Mouse (Mus musculus): ENCODE data around the gene Fam3b. TPM values are rescaled to one million over a fixed set of nuclear protein-coding genes. Genes with fewer than 3 reads are reported as not detected.

Fam3b gene
- polyA plus RNA-seq, 1 experiment: not detected

DNA sequence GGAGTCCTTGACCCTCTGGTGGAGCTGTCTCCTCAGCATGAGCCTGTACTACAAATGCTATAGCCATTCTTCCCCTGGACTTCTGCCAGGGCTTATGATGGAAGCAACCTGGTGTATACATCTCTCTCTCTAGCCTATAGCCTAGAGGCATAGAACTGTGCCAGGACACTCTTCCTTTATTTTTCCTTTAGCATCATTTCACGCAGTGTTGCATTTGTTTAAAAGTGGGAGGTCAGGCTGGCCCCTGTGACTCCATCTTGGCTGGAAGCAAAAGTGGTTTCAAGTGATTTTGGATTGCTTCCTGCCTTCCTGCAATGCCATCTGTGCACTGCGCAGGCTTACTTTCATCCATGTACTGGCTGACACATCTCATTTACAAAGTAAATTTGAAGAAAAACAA lies 80.4 kb downstream of the Fam3b start:
- Histone ChIP-seq H3K4me3 (ENCODE audit: insufficient read depth, low read length) (no peak overlapping the region), H3K27ac (ENCODE audit: insufficient read depth, low read length) (no peak overlapping the region), H3K4me1 (ENCODE audit: control insufficient read depth, insufficient read depth, low read length) (peaks cover 4% of the 10 kb centered on the region)
- no peak for TF ChIP-seq CTCF (IDR thresholded peaks at IDR 0.05; ENCODE audit: extremely low read depth, insufficient read depth, low read length)
- no peak for TF ChIP-seq POLR2A (IDR thresholded peaks at IDR 0.05; ENCODE audit: extremely low read depth, insufficient read depth, low read length)

DNA sequence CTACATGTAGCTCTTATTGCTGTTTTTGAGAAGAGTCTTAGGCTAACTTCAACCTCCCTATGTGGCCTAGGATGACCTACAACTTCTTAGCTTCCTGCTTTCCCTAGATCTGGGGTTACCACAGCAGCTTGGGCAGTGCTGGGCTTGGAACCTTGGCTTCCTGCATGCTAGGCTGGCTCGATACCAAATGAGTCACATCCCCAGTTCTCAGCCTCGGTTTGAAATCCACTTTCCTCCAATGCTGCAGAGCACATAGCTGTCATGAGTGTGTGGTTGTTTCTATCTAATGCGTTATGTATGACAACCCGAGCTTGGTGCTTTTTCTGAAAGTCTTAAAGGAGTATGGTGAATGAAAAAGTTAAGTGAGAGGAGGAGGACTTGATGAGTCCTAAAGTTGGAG lies 83.3 kb downstream of the Fam3b start:
- TF ChIP-seq CTCF (IDR thresholded peaks at IDR 0.05; ENCODE audit: extremely low read depth, insufficient read depth, low read length): no peak
- TF ChIP-seq POLR2A (IDR thresholded peaks at IDR 0.05; ENCODE audit: extremely low read depth, insufficient read depth, low read length): no peak
- Histone ChIP-seq H3K27ac (ENCODE audit: insufficient read depth, low read length) (no peak overlapping the region), H3K4me1 (ENCODE audit: control insufficient read depth, insufficient read depth, low read length) (peaks cover 4% of the 10 kb centered on the region), H3K4me3 (ENCODE audit: insufficient read depth, low read length) (no peak overlapping the region)

DNA sequence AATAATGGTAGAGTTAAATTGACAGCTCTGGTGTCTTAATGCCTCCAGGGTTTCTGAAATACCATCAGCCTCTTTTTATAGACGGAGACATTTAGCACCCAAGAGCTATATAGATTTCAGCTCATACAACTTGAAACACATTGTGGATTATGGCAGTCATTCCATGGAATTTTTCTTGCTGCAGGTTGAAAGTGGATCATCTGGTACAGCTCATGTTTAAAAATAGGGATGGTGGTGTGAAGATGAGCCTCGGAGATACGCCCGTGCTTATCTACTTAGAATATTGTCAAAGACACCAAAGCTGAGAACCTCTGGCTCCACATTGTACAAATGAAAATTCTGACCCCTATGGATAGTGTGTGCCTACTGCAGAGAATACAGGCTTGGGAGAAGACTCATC lies 84.5 kb downstream of the Fam3b start:
- Histone ChIP-seq H3K4me1 (ENCODE audit: control insufficient read depth, insufficient read depth, low read length) (peaks cover 4% of the 10 kb centered on the region), H3K4me3 (ENCODE audit: insufficient read depth, low read length) (no peak overlapping the region), H3K27ac (ENCODE audit: insufficient read depth, low read length) (peak overlapping the region; percentile 94)
- TF ChIP-seq POLR2A (IDR thresholded peaks at IDR 0.05; ENCODE audit: extremely low read depth, insufficient read depth, low read length) (no peak), CTCF (IDR thresholded peaks at IDR 0.05; ENCODE audit: extremely low read depth, insufficient read depth, low read length) (no peak)

- TF ChIP-seq CTCF (IDR thresholded peaks at IDR 0.05; ENCODE audit: extremely low read depth, insufficient read depth, low read length): no peak
- no peak for TF ChIP-seq POLR2A (IDR thresholded peaks at IDR 0.05; ENCODE audit: extremely low read depth, insufficient read depth, low read length)
- Histone ChIP-seq H3K4me1 (ENCODE audit: control insufficient read depth, insufficient read depth, low read length) (peaks cover 4% of the 10 kb centered on the region), H3K4me3 (ENCODE audit: insufficient read depth, low read length) (no peak overlapping the region), H3K27ac (ENCODE audit: insufficient read depth, low read length) (no peak overlapping the region)
Observed at GRCm38 (mm10) chr16:97428026-97428425, 86.6 kb downstream of the Fam3b start.

GRCm38 (mm10) chr16:97423627-97424026 lies 91.0 kb downstream of the Fam3b start:
- H3K4me1 ChIP-seq (ENCODE audit: control insufficient read depth, insufficient read depth, low read length): peaks cover 1% of the 10 kb centered on the region
- TF ChIP-seq POLR2A (IDR thresholded peaks at IDR 0.05; ENCODE audit: extremely low read depth, insufficient read depth, low read length) (no peak), CTCF (IDR thresholded peaks at IDR 0.05; ENCODE audit: extremely low read depth, insufficient read depth, low read length) (no peak)
- no peak overlapping the region for H3K27ac ChIP-seq (ENCODE audit: insufficient read depth, low read length)
- H3K4me3 ChIP-seq (ENCODE audit: insufficient read depth, low read length): no peak overlapping the region

DNA sequence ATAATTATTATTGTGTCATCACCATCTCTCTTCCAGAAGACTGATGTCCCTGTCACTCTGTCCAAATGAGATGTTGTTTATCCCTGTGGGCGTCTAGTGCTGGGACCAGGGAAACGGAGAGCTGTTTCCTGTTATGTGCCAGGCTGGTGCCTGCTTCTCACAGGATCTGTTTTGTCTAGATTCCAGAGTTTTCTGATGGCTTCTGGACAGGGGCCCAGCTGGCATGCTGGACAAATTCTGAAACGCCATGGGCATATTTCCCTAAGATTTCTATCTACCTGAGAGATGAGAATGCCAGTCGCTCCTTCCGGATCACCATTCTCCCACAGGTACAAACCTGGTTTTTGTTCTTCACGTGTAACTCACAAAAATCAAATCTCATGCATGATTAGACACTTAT lies 92.9 kb downstream of the Fam3b start:
- TF ChIP-seq CTCF (IDR thresholded peaks at IDR 0.05; ENCODE audit: extremely low read depth, insufficient read depth, low read length) (no peak), POLR2A (IDR thresholded peaks at IDR 0.05; ENCODE audit: extremely low read depth, insufficient read depth, low read length) (no peak)

More for the DNA sequence above, 92.9 kb downstream of the Fam3b start:
- H3K4me1 ChIP-seq (ENCODE audit: control insufficient read depth, insufficient read depth, low read length): peaks cover 3% of the 10 kb centered on the region; the same call in 1 of the 2 replicates
- no peak overlapping the region for H3K27ac ChIP-seq (ENCODE audit: insufficient read depth, low read length)
- H3K4me3 ChIP-seq (ENCODE audit: insufficient read depth, low read length): no peak overlapping the region

Other genes starting within 250 kb of the Fam3b start
- gene Bace2, start 158.1 kb downstream of the Fam3b start, polyA plus RNA-seq (2012; rRNA removed): 2.9 and 3.5 TPM in 2 replicates
- 0.53 and 0.75 TPM in 2 replicates for gene Mx1, start 51.9 kb downstream of the Fam3b start, polyA plus RNA-seq (2012; rRNA removed)
- gene Tmprss2, start 96.4 kb upstream of the Fam3b start, polyA plus RNA-seq (2012; rRNA removed): 0.06 and 0.23 TPM in 2 replicates
- 0.15 and 0.25 TPM in 2 replicates for gene Ripk4, start 249.0 kb upstream of the Fam3b start, polyA plus RNA-seq (2012; rRNA removed)

All from cortical plate, adult 2 months (tissue).